Mouse (Mus musculus) kidney, postnatal 36 days (tissue): ENCODE results near the gene Glt1d1.
A peak's percentile ranks its signal among the peaks of the same experiment; 100 is the strongest.

ENCODE experiments used
- DNase-seq, 2 experiments: peaks; one replicate each; pipeline ENCODE4 v3.0.0; 2021 to 2022; ENCODE audit warnings: mixed read lengths in 2 of 2

The Glt1d1 gene

DNA sequence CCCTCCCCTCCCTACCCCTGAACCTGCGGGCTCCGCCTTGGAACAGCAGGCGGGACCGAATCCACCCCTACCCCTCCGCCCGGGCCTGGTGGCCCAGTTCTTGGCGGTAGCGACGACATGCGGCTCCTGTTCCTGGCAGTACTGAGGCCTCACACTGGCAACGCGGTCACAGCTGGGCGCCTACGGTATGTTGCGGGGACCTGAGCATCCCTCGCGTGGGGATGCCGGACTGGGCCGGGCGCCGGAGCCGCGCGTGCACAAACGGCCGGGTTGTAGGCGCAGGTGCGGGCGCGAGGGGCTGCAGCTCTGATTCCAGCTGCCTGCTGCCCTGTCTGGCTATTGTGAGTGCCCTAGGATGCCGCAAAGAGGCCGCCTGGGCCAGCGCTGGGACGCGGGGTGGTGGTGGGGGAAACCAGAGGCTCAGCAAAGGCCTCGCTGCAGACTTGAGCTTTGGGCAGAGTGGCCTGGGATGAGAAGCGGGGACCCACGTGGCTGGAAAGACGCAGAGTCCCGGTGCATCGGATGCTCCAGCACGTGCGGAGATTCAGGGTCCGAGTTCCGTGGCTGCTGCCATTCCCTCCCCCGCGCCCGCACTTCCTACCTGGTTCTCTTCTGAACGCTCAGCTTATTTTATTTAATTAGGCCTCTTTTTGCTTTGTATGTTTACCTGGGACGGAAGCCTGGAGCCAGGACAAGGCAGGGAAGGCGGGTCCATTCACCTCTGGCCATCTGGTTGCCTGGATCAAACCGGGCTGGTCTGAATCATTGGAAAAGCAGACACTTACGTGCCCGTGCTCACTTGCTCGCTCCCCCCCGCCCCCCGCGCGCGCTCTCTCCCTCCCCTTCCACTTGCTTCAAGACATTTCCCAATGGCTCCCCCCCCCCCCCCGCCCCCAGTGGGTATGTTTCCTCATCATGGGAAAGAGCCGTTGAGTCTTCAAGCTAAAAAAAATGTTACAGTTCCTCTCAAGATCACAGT is at the start of gene Glt1d1, which contains the start of gene Slc15a4:
Glt1d1 (plus strand) TSS at position 96 of the 979 bp plus-strand sequence.
Slc15a4 (minus strand) TSS at position 731 of the 979 bp plus-strand sequence.
- DNase-seq = peak; percentile 52 to 71

DNA sequence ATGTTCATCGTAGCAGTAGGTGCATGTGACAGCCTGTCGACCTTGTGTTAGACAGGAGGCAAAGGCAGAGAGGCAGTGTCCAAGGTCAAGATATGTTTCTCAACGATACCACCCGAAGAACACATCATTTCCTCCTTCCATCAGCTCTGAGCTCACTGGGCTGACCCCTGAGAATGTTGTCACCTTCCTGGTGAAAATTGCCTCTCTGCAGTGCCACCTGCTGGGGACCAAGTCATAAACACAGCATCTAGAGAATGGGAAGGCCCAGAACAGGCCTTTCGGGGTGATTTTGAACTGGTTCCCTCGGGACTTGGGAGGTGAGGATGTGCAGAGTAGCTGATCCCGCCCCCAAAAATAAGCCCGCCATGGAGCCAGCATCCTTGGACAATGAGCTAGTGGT is 48.4 kb upstream of the Glt1d1 start:
- peak in 1 of 2 experiments; percentile 40 for DNase-seq

DNA sequence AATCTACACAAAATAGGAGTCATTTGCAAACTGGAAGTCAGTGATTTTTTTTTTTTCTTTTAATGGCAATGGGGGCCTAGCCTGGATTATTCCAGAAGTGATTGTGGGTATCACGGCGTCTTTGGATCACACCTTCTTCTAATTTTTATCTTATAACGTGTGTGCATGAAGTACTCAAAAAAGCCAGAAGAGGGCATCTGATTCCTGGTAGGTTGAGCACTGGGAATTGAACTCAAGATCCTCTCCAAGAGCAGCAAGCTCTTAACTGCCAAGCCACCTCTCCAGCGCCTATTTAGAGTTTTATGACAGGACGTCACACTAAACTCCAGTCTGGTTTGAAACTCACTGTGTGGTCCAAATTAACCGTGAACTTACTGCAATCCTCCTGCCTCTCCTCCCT is 44.2 kb upstream of the Glt1d1 start:
- DNase-seq = no peak

DNA sequence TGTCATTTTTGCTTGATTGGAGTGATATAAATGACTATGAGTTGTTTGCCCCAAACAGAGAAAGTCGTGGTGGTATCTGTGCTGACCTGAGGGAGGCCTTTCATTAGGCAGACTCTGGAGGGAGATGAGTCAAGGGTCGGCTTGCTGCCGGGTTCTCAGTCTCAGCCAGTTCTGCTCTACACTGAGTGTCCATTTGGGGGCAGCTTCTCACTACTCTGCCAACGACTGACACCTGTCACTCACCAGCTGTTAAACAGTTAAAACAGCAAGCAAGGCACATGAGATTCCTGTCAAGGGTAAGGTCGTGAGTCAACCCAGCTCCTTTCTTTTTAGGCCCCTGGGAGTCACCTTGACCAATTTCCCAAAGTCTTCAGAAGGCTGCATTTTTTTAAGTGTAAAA is 39.7 kb upstream of the Glt1d1 start:
- no peak for DNase-seq

DNA sequence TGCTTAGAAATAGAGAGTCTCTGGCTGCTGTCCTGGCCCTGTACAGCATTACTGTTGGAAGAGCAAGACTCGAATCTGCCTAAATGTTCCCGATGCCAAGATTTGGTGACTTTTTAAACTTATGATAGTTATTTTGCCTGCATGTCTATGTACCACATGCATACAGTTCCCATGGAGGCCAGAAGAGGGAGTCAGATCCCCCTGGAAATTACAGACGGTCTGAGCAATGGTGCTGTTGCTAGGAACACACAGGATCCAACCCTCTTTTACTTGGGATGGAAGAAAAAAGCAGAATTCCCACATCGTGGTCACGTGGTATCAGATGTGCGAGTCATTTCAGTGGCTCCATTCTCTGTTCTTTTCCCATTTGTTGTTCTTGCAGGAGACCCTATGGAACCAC is 39.2 kb upstream of the Glt1d1 start:
- DNase-seq = peak; percentile 27 to 59

DNA sequence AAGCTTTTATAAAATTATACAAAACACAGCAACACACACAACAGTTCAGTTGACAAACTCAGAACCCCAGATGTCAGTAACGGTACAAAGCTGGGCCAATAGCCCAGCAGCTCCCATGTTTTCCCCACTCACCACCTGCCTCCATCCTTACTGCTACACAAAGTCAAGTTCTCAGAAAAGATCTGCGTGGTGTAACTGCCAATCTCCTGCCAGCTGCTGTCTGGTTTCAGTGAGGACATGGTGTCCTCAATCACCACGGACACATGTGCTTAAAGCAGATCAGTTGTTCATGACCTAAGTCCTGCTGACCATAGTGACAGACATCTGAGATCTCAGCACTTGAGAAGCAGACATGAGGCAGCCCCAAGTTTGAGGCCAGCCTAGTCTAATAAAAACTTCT is 36.4 kb upstream of the Glt1d1 start:
- no peak for DNase-seq

DNA sequence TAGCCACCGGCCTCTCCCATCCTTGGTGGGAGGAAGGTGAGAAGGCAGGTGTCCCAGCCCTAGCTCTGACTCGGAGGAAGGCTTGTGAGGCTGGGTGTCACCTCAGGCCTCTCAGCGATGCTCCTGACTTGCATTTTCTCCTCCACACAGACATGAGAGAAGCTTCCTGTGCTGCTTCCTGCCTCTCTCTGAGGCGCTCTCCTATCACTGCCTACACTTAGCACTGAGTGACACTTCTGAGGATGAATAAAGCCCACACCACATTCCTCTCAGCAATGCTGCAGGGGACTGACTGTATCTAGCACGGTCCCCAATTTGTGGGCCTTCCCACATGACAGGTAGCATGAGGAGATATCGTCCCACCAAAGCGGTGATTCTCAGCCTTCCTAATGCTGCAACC is 35.2 kb upstream of the Glt1d1 start:
- no peak for DNase-seq

DNA sequence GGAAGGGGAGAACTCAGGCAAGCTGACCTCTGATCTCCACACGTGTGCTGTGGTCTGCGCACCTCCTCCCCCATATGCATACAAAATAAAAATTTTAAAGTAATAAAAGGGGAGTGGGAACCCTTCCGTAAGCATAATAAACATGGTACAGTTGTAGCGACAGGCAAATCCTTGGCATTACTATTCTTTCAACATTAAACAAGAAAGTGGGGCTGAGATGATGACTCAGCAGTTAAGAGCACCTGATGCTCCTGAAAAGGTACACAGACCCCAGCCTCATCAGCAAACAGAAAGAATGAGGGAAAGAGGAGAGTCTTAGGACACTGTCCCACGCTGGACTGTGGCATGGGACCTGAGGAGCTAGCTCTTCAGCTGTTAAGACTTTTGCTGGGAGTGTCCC is 29.1 kb upstream of the Glt1d1 start:
- DNase-seq = no peak

DNA sequence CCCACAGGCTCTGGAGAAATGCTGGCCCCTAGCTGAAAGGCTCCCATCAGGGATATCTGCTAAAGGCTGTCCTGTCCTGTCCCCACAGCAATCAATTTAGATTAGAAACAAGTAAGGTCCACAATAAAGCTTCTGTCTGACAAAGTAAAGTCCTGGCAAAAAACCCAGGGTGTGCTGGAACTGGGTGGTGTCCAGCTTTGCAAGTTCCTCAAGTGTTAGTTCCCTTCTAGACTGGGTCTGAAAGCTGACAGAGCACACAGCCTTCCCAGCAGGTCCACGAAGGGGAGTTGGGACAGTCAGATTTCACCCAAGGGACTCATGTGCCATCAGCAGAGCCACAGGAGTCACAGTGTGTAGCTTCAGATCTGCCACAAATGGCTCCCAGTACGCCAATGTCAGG is 24.6 kb upstream of the Glt1d1 start:
- no peak for DNase-seq

DNA sequence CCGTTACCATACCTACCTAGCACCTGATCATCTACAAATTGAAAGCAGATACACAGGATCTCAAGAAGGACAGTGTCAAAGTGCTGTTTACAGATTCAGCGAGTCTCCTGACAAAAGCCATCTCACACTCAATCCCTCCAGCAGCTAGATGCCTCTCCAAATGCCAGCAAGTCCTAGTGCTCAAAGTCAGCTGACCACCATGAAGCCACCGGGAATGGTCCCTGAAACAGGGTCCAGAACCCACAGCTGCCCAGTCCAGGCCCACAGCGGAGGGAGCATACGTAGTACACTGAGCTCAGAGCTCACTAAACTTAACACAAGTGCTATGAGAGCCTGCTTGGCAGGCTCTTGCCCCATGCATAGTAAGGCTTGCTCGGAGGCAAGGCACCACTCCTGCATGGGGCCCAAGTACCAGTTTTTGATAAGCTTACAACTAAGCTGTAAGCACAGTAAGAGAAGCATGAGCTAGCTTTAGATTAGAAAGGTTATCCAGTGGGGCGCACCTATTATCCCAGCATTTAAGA is 22.8 kb upstream of the Glt1d1 start:
- DNase-seq = no peak

DNA sequence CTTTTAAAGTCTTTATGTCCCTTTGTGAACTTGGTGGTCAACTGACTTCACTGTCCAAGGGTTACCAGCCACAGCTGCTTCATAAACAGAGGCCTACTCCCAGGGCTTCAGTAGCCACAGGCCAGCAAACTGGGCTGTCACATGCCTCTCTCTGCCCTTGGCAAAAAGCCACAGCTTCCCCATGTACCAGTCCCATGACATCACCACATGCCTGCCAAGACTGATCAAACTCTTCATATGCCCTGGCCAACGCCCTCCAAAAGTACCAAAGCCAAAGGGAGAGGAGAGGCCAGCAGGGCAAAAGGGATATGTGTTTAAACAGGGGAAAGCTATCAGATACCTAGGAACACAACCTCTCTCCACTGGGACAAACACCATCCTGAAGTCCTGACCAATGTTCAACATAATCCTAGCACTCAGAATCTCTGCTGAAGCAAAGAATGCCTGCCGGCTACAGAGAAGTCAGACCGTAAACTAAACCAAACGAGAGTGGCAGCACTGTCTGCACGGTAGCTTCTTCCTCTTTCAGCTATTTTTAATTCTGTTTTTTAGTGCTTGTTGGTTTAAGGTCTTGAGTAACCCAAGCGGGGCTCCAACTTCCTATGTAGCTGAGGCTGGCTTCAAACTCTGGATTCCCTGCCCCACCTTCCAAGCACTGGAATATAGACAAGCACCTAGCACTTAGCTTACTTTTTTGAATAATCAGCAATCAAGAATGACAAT is 21.1 kb upstream of the Glt1d1 start:
- DNase-seq = peak; percentile 83 to 92

DNA sequence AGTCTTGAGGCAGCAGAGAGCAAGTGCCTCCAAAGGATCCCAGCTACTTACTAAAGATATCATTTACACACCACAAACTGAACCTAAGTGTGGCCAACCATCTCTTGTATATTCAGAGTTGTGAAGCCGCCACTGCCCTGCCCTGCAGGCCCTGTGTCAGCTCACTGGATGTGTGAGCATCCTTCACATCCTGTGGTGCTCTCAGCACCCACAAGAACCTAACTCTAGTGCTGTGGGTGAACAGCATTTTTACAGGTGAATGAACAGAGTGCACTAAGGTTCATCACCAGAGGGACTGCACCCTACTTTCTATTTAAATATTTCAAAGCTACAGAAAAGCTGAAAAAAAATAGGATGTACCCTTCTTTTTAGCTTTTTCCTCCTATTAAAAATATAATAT is 20.2 kb upstream of the Glt1d1 start:
- no peak for DNase-seq

DNA sequence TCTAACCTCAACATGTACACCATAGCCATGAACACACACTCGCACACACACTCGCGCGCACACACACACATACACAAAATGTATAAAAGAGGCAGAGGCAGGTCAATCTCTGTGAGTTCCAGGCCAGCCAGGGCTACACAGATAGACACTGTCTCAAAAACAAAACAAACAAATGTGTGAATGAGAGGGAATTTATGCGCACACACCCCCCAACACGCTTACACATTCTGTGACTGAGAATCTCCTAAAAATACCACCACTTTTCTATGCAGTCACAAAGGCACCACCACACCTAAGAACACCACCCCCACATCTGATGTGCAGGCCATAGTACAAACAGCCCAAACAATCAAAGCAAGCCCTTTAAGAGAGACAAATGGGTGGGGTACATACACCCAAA is 19.7 kb upstream of the Glt1d1 start:
- no peak for DNase-seq

DNA sequence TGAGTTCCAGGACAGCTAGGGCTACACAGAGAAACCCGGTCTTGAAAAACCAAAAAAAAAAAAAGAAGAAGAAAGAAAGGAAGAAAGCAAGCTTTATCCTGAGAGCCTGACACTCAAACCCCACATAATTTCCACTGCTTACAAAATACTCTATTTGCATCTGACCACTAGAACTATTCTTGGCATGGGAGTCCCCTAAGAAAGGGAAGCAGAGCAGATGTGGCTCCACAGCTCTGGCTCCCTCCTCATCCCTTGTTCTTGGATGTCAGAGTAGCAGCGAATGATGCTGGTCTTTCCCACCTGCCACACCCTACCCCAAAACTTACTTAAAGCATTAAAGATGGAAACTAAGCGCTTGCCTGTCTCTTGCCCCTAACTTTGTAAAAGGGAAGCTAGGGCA is 16.6 kb upstream of the Glt1d1 start:
- DNase-seq = no peak

DNA sequence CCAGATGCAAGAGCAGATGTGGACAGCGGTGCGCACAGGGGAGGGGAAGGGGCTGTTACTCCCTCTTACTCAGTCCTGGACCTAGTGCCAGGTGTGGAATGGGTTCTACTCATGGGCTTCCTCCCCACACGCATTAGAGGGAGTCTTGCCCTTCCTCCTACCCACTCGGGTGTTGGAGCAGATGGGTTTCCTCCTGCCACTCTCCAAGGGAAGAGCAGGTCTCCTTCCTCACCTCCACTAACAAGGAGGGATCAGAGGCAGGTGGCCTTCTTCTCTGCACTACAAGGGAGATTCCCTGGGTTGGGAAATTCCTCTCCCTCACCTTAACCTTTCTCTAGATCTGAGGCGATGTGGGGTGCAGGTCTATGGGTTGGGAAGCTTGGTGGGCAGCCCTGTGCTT is 15.9 kb upstream of the Glt1d1 start:
- no peak for DNase-seq

DNA sequence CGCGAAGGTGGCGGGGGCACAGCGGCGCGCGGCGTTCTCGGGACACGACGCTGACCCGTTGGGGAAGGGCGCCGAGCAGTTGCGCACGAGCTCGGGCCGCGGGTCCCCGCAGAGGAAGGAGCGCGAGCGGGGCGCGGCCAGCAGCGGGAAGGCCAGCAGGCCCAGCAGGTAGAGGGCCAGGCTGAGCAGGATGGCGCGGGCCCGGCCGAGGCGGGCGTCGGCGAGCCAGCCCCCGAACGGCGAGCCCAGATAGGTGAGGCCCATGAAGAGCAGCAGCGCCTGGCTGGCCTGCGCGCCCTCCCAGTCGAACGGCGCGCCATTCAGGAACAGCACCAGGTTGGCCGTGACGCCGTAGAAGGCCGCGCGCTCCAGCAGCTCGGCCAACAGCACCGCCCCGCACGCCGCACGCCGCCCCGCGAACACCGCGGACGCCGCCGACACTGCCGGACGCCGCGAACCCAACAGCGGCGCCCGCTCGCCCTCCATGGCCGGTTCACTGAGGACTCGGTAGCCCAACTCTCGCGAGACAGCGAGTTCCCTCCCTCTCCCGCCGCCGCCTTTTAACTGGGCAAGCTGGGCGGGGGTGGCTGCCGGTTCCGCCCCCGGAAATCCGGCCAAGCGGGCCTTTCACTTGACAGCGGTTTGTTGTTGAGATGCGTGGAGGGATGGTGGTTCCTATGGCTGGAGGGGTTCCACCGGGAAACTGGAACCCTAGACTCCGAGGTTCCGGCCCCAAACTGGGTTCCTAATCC is 15.0 kb upstream of the Glt1d1 start:
- peak; percentile 98 to 99 for DNase-seq

DNA sequence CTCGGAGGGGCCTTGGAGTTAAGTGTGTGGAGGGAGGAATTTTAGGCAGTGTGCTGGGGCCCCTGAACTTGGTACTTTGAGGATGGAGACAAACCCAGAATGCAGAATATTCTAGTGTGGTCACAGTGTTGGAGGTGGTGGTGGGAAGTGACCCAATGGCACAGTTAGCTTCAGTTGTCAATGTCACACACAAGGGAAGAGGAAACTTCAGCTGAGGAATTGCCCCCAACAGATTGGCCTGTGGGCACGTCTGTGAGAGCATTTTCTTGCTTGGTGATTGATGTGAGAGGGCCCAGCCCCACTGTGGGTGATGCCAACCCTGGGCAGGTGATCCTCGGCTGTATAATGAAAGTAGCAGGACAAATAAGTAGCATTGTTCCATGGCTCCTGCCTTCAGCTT is 13.2 kb upstream of the Glt1d1 start:
- no peak for DNase-seq

DNA sequence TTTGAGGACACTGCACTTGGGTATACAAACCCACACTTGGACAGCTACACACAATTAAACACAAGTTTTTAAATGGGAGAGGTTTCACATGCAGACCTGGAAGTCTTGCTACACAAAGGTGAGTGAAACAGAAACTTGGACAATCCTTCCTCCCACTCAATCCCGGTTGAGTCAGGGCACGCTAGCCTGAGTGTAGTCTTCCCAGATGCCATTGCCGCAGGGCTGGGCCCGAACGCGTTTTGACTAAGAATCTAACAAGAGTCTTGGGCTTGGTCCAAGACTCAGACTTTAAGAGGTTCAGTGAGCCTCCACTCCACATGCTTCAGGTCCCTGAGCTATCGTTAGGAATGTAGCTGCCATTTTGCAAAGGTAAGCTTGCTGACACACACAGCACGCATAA is 11.7 kb upstream of the Glt1d1 start:
- DNase-seq = no peak

DNA sequence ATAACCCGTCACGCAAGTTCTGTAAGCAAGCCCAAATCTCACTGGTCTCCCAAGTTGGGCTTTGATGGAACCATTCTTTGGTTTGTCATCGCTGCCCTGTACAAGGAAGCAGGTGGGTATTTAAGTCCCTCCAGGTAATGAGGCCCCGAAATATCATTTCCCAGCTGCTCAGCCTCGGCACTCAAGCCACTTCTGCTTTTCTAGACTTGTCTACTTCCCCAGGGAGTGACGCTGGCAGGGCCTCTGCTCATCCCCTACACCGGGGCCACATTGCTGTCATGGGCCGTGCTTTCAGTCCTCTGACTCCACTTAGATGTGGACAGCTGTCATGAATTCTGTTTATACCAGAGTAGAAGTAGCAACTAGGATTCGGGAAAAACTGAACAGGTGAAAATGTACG is 11.0 kb upstream of the Glt1d1 start:
- no peak for DNase-seq

DNA sequence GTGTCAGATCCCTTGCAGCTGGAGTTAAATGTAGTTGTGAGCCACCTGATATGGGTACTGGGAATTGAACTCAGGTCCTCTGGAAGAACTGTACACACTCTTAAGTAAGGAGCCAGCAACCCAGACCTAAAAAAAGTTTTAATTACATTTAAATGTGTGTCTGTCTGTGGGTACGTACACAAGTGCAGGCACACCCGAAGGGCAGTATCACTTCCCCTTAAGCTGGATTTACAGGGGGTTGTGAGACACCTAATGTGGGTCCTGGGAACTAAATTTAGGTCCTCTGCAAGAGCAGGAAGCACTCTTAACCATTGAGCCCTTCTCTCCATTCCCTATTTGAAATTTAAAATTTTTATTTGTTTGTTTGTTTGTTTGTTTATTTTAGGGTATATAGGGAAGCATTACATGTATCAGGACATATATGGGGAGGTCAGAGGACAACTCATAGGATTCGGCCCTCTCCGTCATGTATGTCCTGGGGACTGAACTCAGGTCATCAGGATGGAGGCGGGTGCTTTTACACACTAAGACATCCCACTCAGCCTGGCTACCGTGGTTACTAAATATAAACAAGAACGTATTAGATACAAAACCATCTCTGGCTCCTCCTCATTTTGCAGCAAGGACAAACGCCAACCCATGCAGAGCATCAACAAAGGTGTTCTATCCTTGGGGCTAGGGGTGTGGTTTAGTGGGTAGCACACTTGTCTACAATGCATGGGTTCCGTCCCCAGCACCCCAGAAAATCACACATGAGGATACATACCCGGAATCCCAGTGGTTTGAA is 7.4 kb upstream of the Glt1d1 start:
- no peak for DNase-seq

DNA sequence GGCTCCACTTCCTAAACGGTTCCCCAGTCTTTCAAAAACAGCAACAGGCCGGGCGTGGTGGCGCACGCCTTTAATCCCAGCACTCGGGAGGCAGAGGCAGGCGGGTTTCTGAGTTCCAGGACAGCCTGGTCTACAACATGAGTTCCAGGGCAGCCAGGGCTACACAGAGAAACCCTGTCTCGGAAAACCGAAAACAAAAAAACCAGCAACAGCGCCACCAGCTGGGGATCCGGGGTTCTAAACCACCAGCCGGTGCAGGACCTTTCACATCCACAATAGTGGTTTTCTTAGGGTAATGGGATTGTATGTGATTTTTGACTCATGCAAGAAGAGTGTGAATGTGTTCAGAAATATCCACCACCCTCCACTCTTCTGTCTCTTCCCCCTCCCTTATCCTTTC is 4.8 kb upstream of the Glt1d1 start:
- no peak for DNase-seq

DNA sequence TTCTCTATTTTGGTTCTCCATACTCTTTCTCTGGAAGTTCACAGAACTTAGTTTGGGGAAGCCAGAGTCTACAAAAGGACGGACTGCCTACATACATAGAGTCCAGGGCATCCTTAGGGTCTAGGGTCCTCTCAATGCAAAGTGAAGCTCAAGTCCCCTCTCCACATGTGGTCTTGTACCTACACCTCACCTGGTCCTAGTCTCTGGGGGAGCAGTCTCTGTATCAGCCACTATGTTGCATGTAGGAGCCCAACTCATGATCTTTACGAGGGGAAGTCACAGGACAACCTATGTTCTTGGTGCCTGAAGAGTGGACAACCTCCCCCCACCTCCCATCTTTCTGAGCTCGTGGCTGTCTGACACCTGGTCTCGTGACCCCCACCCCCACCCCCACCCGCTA is 391 bp upstream of the Glt1d1 start:
- no peak for DNase-seq
